Mouse (Mus musculus) CH12.LX (cell line): ENCODE measurements around the gene 1700123O20Rik. TPM values are rescaled to one million over a fixed set of nuclear protein-coding genes. Genes with fewer than 3 reads are reported as not detected.

Source experiments
- DNase-seq: peaks from one replicate; pipeline ENCODE4 v3.0.0-alpha.2; 2013; ENCODE audit errors: extremely low read depth
- H3K27ac ChIP-seq: 2 replicates; pipeline ENCODE4 v1.5.1; 2012; ENCODE audit warnings: low read depth, mild to moderate bottlenecking, control low read depth, moderate library complexity; ENCODE audit not compliant: insufficient read depth
- H3K27me3 ChIP-seq: replicated peaks from 2 replicates; pipeline ENCODE3; 2012; ENCODE audit warnings: inconsistent platforms
- H3K36me3 ChIP-seq, 2 experiments: replicated peaks in 1 of 2; 2 replicates each; pipeline versions ENCODE3 to v1.6.1; 2012; ENCODE audit warnings: inconsistent platforms in 1 of 2, low read length in 1 of 2, mild to moderate bottlenecking in 1 of 2, mixed read lengths in 1 of 2, moderate library complexity in 1 of 2; ENCODE audit not compliant: control insufficient read depth in 1 of 2, insufficient read depth in 1 of 2
- H3K4me1 ChIP-seq, 2 experiments: 2 replicates each; pipeline ENCODE4 v1.6.1; 2012; ENCODE audit warnings: inconsistent platforms in 1 of 2, moderate library complexity in 1 of 2; ENCODE audit not compliant: insufficient read depth in 2 of 2, control insufficient read depth in 1 of 2
- H3K4me2 ChIP-seq: 2 replicates; pipeline ENCODE4 v1.6.1; 2012; ENCODE audit warnings: low read depth, mild to moderate bottlenecking, control low read depth; ENCODE audit not compliant: poor library complexity, insufficient read depth, severe bottlenecking
- H3K4me3 ChIP-seq, 3 experiments: fragments of 150-350 bp in 1 of 3; sonication (generic) in 1 of 3; replicated peaks in 1 of 3; 2 replicates each; pipeline versions ENCODE3 to v1.5.1; 2011 to 2012; ENCODE audit warnings: low read depth in 2 of 3, low read length in 2 of 3, mild to moderate bottlenecking in 2 of 3, moderate library complexity in 2 of 3, control low read depth in 1 of 3, improper control_type of control experiment in 1 of 3, inconsistent platforms in 1 of 3, mixed read lengths in 1 of 3; ENCODE audit not compliant: poor library complexity in 1 of 3
- H3K79me2 ChIP-seq: replicated peaks from 2 replicates; pipeline ENCODE4 v1.6.1; 2012; ENCODE audit warnings: mild to moderate bottlenecking, moderate library complexity; ENCODE audit not compliant: control insufficient read depth, poor library complexity, insufficient read depth, severe bottlenecking; ENCODE audit errors: extremely low read depth
- H3K9ac ChIP-seq: 2 replicates; pipeline ENCODE4 v1.6.1; 2012; ENCODE audit warnings: low read depth, mild to moderate bottlenecking, control low read depth, moderate library complexity; ENCODE audit not compliant: insufficient read depth
- H3K9me3 ChIP-seq: replicated peaks from 2 replicates; pipeline ENCODE3; 2012; ENCODE audit warnings: low read length, inconsistent platforms, mixed read lengths
- BHLHE40 ChIP-seq: IDR thresholded peaks from 2 replicates; pipeline ENCODE4 v1.6.1; 2011; ENCODE audit warnings: mild to moderate bottlenecking, low read depth, low read length, improper control_type of control experiment
- CHD1 ChIP-seq: IDR thresholded peaks from 2 replicates; pipeline ENCODE4 v1.6.1; 2012; ENCODE audit warnings: low read depth, low read length, improper control_type of control experiment, inconsistent platforms
- CHD2 ChIP-seq: IDR thresholded peaks from 2 replicates; pipeline ENCODE4 v1.6.1; 2011; ENCODE audit warnings: low read length, improper control_type of control experiment
- CTCF ChIP-seq, 2 experiments: IDR thresholded peaks in 1 of 2; conservative IDR thresholded peaks in 1 of 2; 2 replicates each; pipeline ENCODE4 v1.5.1; 2011 to 2012; ENCODE audit warnings: low read depth in 2 of 2, low read length in 2 of 2, improper control_type of control experiment in 1 of 2, inconsistent platforms in 1 of 2, mild to moderate bottlenecking in 1 of 2, moderate library complexity in 1 of 2
- E2F4 ChIP-seq: IDR thresholded peaks from 2 replicates; pipeline ENCODE4 v1.6.1; 2011; ENCODE audit warnings: low read depth, low read length, improper control_type of control experiment; ENCODE audit not compliant: insufficient replicate concordance
- ELF1 ChIP-seq: IDR thresholded peaks from 2 replicates; pipeline ENCODE4 v1.6.1; 2014; ENCODE audit warnings: low read depth, mild to moderate bottlenecking, inconsistent platforms, low read length, improper control_type of control experiment
- EP300 ChIP-seq: IDR thresholded peaks from 2 replicates; pipeline ENCODE4 v1.6.1; 2011; ENCODE audit warnings: low read length, improper control_type of control experiment
- ETS1 ChIP-seq: conservative IDR thresholded peaks from 2 replicates; pipeline ENCODE4 v1.6.1; 2012; ENCODE audit warnings: low read depth, mild to moderate bottlenecking, inconsistent platforms, low read length, improper control_type of control experiment, moderate library complexity
- GABPA ChIP-seq: IDR thresholded peaks from 2 replicates; pipeline ENCODE4 v1.6.1; 2012; ENCODE audit warnings: low read depth, low read length, improper control_type of control experiment, inconsistent platforms; ENCODE audit not compliant: insufficient replicate concordance
- HCFC1 ChIP-seq: IDR thresholded peaks from 2 replicates; pipeline ENCODE4 v1.6.1; 2012; ENCODE audit warnings: low read depth, mild to moderate bottlenecking, inconsistent platforms, low read length, improper control_type of control experiment
- IRF4 ChIP-seq: IDR thresholded peaks from 2 replicates; pipeline ENCODE4 v1.6.1; 2014; ENCODE audit warnings: low read depth, mild to moderate bottlenecking, inconsistent platforms, low read length, improper control_type of control experiment
- JUN ChIP-seq: IDR thresholded peaks from 2 replicates; pipeline ENCODE4 v1.6.1; 2011; ENCODE audit warnings: low read depth, mild to moderate bottlenecking, low read length, improper control_type of control experiment, moderate library complexity; ENCODE audit not compliant: insufficient read depth
- JUND ChIP-seq: conservative IDR thresholded peaks from 2 replicates; pipeline ENCODE4 v1.6.1; 2011; ENCODE audit warnings: low read depth, low read length, improper control_type of control experiment
- KAT2A ChIP-seq: IDR thresholded peaks from 2 replicates; pipeline ENCODE4 v1.6.1; 2012; ENCODE audit warnings: low read length, improper control_type of control experiment, inconsistent platforms; ENCODE audit not compliant: insufficient replicate concordance
- MAFK ChIP-seq: IDR thresholded peaks from 2 replicates; pipeline ENCODE4 v1.6.1; 2011; ENCODE audit warnings: low read length, improper control_type of control experiment; ENCODE audit not compliant: insufficient replicate concordance
- MAX ChIP-seq: IDR thresholded peaks from 2 replicates; pipeline ENCODE4 v1.6.1; 2011; ENCODE audit warnings: low read length, improper control_type of control experiment
- MAZ ChIP-seq: IDR thresholded peaks from 2 replicates; pipeline ENCODE4 v1.6.1; 2012; ENCODE audit warnings: low read depth, mild to moderate bottlenecking, inconsistent platforms, low read length, improper control_type of control experiment, moderate library complexity
- MEF2A ChIP-seq: IDR thresholded peaks from 2 replicates; pipeline ENCODE4 v1.6.1; 2014; ENCODE audit warnings: low read depth, mild to moderate bottlenecking, inconsistent platforms, low read length, improper control_type of control experiment, borderline replicate concordance
- MXI1 ChIP-seq: IDR thresholded peaks from 2 replicates; pipeline ENCODE4 v1.6.1; 2011; ENCODE audit warnings: mild to moderate bottlenecking, low read depth, low read length, improper control_type of control experiment
- MYC ChIP-seq: IDR thresholded peaks from 2 replicates; pipeline ENCODE4 v1.6.1; 2011; ENCODE audit warnings: low read depth, mild to moderate bottlenecking, improper control_type of control experiment, low read length
- NELFE ChIP-seq: IDR thresholded peaks from 2 replicates; pipeline ENCODE4 v1.6.1; 2011; ENCODE audit warnings: low read depth, low read length, improper control_type of control experiment
- NRF1 ChIP-seq: IDR thresholded peaks from 2 replicates; pipeline ENCODE4 v1.6.1; 2014; ENCODE audit warnings: low read depth, mild to moderate bottlenecking, inconsistent platforms, low read length, improper control_type of control experiment, moderate library complexity
- PAX5 ChIP-seq: IDR thresholded peaks from 2 replicates; pipeline ENCODE4 v1.6.1; 2012; ENCODE audit warnings: low read length, inconsistent platforms, mixed read lengths
- POLR2A ChIP-seq: IDR thresholded peaks from 2 replicates; pipeline ENCODE4 v1.6.1; 2011; ENCODE audit warnings: low read depth, mild to moderate bottlenecking, improper control_type of control experiment, low read length
- POLR2AphosphoS2 ChIP-seq: IDR thresholded peaks from 2 replicates; pipeline ENCODE4 v1.6.1; 2011; ENCODE audit warnings: low read depth, low read length, improper control_type of control experiment
- RAD21 ChIP-seq: IDR thresholded peaks from 2 replicates; pipeline ENCODE4 v1.6.1; 2011; ENCODE audit warnings: low read depth, mild to moderate bottlenecking, low read length, improper control_type of control experiment, moderate library complexity
- RCOR1 ChIP-seq: conservative IDR thresholded peaks from 2 replicates; pipeline ENCODE4 v1.6.1; 2012; ENCODE audit warnings: low read depth, mild to moderate bottlenecking, inconsistent platforms, low read length, improper control_type of control experiment
- SIN3A ChIP-seq: IDR thresholded peaks from 2 replicates; pipeline ENCODE4 v1.6.1; 2012; ENCODE audit warnings: low read length, improper control_type of control experiment, inconsistent platforms
- SMC3 ChIP-seq: IDR thresholded peaks from 2 replicates; pipeline ENCODE4 v1.6.1; 2011; ENCODE audit warnings: low read depth, low read length, improper control_type of control experiment
- TBP ChIP-seq: conservative IDR thresholded peaks from 2 replicates; pipeline ENCODE4 v1.6.1; 2011; ENCODE audit warnings: low read depth, low read length, improper control_type of control experiment
- TCF12 ChIP-seq: IDR thresholded peaks from 2 replicates; pipeline ENCODE4 v1.6.1; 2014; ENCODE audit warnings: low read depth, mild to moderate bottlenecking, inconsistent platforms, low read length, improper control_type of control experiment
- UBTF ChIP-seq: IDR thresholded peaks from 2 replicates; pipeline ENCODE4 v1.6.1; 2012; ENCODE audit warnings: low read depth, mild to moderate bottlenecking, inconsistent platforms, low read length, improper control_type of control experiment, moderate library complexity
- USF1 ChIP-seq: IDR thresholded peaks from 2 replicates; pipeline ENCODE4 v1.6.1; 2014; ENCODE audit warnings: low read depth, mild to moderate bottlenecking, inconsistent platforms, low read length, improper control_type of control experiment
- USF2 ChIP-seq: conservative IDR thresholded peaks from 2 replicates; pipeline ENCODE4 v1.6.1; 2011; ENCODE audit warnings: low read depth, low read length, improper control_type of control experiment
- ZC3H11A ChIP-seq: IDR thresholded peaks from 2 replicates; pipeline ENCODE4 v1.6.1; 2012; ENCODE audit warnings: low read depth, mild to moderate bottlenecking, inconsistent platforms, low read length, improper control_type of control experiment
- ZKSCAN1 ChIP-seq: IDR thresholded peaks from 2 replicates; pipeline ENCODE4 v1.6.1; 2012; ENCODE audit warnings: low read depth, inconsistent platforms, low read length, improper control_type of control experiment, borderline replicate concordance
- ZMIZ1 ChIP-seq: IDR thresholded peaks from 2 replicates; pipeline ENCODE4 v1.6.1; 2012; ENCODE audit warnings: low read depth, mild to moderate bottlenecking, inconsistent platforms, low read length, improper control_type of control experiment
- ZNF384 ChIP-seq: IDR thresholded peaks from 2 replicates; pipeline ENCODE4 v1.6.1; 2012; ENCODE audit warnings: low read depth, low read length, improper control_type of control experiment, inconsistent platforms
- dilution Hi-C: fragments of 300-500 bp; cut with MboI; formaldehyde crosslinking; loops from 2 replicates; pipeline ENCODE4 v1.14.3; 2020; ENCODE audit warnings: low sequenced_read_pairs; ENCODE audit not compliant: extremely low pct_unique_long_range_greater_than_20kb, extremely low pct_ligation_motif_present
- in situ Hi-C: fragments of 300-500 bp; cut with MboI; formaldehyde crosslinking; loops from 3 replicates; pipeline ENCODE4 v1.14.3; 2019; ENCODE audit warnings: low sequenced_read_pairs, low pct_ligation_motif_present, low pct_unique_long_range_greater_than_20kb, mixed read lengths
- polyA plus RNA-seq: library from polyadenylated mRNA; unstranded; fragments of >175 nt; gene quantifications from 2 replicates; pipeline ENCODE4 v1.2.1, GENCODE M21; 2012; ENCODE audit warnings: low read depth; ENCODE audit not compliant: insufficient read length
- total RNA-seq, 2 experiments: library from RNA; depleted of rRNA; stranded (reverse); fragments of 300-350 nt in 1 of 2; fragments of >200 nt in 1 of 2; gene quantifications; 2 replicates each; pipeline ENCODE4 v1.2.3; 2012 to 2014

1700123O20Rik gene
- total and polyA plus RNA-seq, 3 experiments, result 33.1 to 60.7 (median 59.1) TPM

- H3K4me1 ChIP-seq, result peaks cover 8 to 30% of the 10 kb centered on the region in 2 experiments; a peak in 3 of 4 replicates
- TF ChIP-seq UBTF (no peak), TCF12 (0 out of 2 replicates have a peak, but pooled peaks have one; percentile 44), IRF4 (peak; percentile 67; the same call in 1 of the 2 replicates), EP300 (no peak), CHD1 (no peak), CTCF (conservative IDR thresholded peaks at IDR 0.05 in 1 of 2, IDR thresholded peaks at IDR 0.05 in 1 of 2; ENCODE audit: low read depth in 2 of 2, low read length in 2 of 2) (peak; percentile 78 to 98), JUND (peak; percentile 40; the same call in 1 of the 2 replicates), ELF1 (peak; percentile 35; the same call in 1 of the 2 replicates), NRF1 (no peak), POLR2AphosphoS2 (no peak), JUN (no peak), HCFC1 (peak; percentile 43; the same call in 1 of the 2 replicates), SMC3 (peak; percentile 96), E2F4 (0 out of 2 replicates have a peak, but pooled peaks have one; percentile 28), MAZ (peak; percentile 23; the same call in 1 of the 2 replicates), TBP (no peak), RCOR1 (0 out of 2 replicates have a peak, but pooled peaks have one; percentile 22), CHD2 (no peak), GABPA (no peak), MEF2A (no peak), PAX5 (no peak), ZKSCAN1 (no peak), USF1 (no peak), ZMIZ1 (no peak), MAFK (no peak), USF2 (no peak), SIN3A (peak; percentile 78; the same call in 1 of the 2 replicates), RAD21 (peak; percentile 95), MYC (0 out of 2 replicates have a peak, but pooled peaks have one; percentile 34), NELFE (peak; percentile 36; the same call in 1 of the 2 replicates), MAX (no peak), MXI1 (peak; percentile 53; the same call in 1 of the 2 replicates), POLR2A (no peak), ETS1 (no peak; the same call in 1 of the 2 replicates), BHLHE40 (0 out of 2 replicates have a peak, but pooled peaks have one; percentile 22), KAT2A (no peak), ZNF384 (no peak; the same call in 1 of the 2 replicates), ZC3H11A (peak; percentile 83)
- H3K36me3 ChIP-seq, result no peaks in the 10 kb centered on the region
- dilution Hi-C loops, result no loop called here
- H3K27me3 ChIP-seq, result peaks cover 3% of the 10 kb centered on the region
- H3K27ac ChIP-seq, result no peak overlapping the region
- DNase-seq, result peak; percentile 86
- H3K9me3 ChIP-seq, result peaks cover 9% of the 10 kb centered on the region
- H3K4me3 ChIP-seq, result peak overlapping the region; percentile 42 to 47 (median 46)
- H3K79me2 ChIP-seq, result no peaks in the 10 kb centered on the region
- in situ Hi-C loops, result loop anchor here (10.0 kb wide), 1 partner anchor 301 kb away; the partner anchor contains the start of gene Ngdn
- H3K9ac ChIP-seq, result 0 out of 2 replicates have a peak overlapping the region, but pooled peaks have one; percentile 21
- H3K4me2 ChIP-seq, result peak overlapping the region; percentile 84
Measured at GRCm38 (mm10) chr14:54714121-54714520, 28.1 kb downstream of the 1700123O20Rik start.
